Mouse (Mus musculus): ENCODE data around the gene Gas2l1. TPM values are rescaled to one million over a fixed set of nuclear protein-coding genes. Genes with fewer than 3 reads are reported as not detected.

Gas2l1 gene
- polyA plus RNA-seq (2016; fragmentation: Nextera tagmentation; extraction: Ambion mirVana), result 27.5 and 34.4 TPM in 2 replicates

- DNase-seq (ENCODE audit: low spot score), result peak; percentile 94
- Histone ChIP-seq H3K27ac (peak within 1 kb of the TSS; percentile 83), H3K4me3 (peak within 1 kb of the TSS; percentile 69), H3K9me3 (replicated peaks) (no peaks in the 10 kb centered on the region), H3K27me3 (ENCODE audit: low read depth, poor library complexity, severe bottlenecking) (peaks cover 47% of the 10 kb centered on the region), H3K36me3 (peaks cover 32% of the 10 kb centered on the region), H3K4me1 (peaks cover 42% of the 10 kb centered on the region)
- under 1% methylated on average over 49 of the region's 50 CpGs for WGBS
These were observed at the start of gene Gas2l1 for GRCm38 (mm10) chr11:5065056-5065821. TSS of gene Gas2l1 (minus strand) at chr11:5065327.

GRCm38 (mm10) chr11:5113645-5114044, 48.5 kb upstream of the Gas2l1 start:
- WGBS, result 84% methylated on average over 7 of the region's 7 CpGs
- no peaks in the 10 kb centered on the region for H3K36me3 ChIP-seq
- H3K4me1 ChIP-seq, result peaks cover 4% of the 10 kb centered on the region
- no peaks in the 10 kb centered on the region for H3K9me3 ChIP-seq (replicated peaks)
- DNase-seq (ENCODE audit: low spot score), result no peak
- no peak overlapping the region for H3K27ac ChIP-seq
- no peak overlapping the region for H3K4me3 ChIP-seq
- no peaks in the 10 kb centered on the region for H3K27me3 ChIP-seq (ENCODE audit: low read depth, poor library complexity, severe bottlenecking)

DNA sequence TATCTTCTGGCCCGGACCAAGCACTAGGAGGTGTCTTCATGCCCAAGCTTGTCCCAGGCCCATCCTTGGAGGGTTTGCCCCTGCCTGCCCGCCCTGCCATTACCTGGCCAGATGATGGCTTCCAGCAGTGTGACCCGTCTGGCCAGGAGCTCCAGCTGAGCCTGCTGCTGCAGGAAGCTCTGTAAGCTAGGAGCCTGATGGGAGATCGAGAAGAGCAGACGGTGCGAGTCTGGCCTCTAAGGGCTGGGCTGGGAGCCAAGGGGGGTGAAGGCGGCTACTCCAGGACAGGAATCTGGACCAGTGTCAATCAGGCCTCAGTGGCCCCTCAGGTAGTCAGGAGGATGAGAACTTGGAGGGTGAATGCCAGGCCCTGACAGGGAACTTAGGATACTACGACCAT, 44.3 kb upstream of the Gas2l1 start:
- no peaks in the 10 kb centered on the region for H3K27me3 ChIP-seq (ENCODE audit: low read depth, poor library complexity, severe bottlenecking)
- WGBS, result 67% methylated on average over 8 of the region's 8 CpGs
- peaks cover 11% of the 10 kb centered on the region for H3K36me3 ChIP-seq
- no peak overlapping the region for H3K27ac ChIP-seq
- no peaks in the 10 kb centered on the region for H3K9me3 ChIP-seq (replicated peaks)
- H3K4me1 ChIP-seq, result no peaks in the 10 kb centered on the region
- DNase-seq (ENCODE audit: low spot score), result no peak
- H3K4me3 ChIP-seq, result no peak overlapping the region

DNA sequence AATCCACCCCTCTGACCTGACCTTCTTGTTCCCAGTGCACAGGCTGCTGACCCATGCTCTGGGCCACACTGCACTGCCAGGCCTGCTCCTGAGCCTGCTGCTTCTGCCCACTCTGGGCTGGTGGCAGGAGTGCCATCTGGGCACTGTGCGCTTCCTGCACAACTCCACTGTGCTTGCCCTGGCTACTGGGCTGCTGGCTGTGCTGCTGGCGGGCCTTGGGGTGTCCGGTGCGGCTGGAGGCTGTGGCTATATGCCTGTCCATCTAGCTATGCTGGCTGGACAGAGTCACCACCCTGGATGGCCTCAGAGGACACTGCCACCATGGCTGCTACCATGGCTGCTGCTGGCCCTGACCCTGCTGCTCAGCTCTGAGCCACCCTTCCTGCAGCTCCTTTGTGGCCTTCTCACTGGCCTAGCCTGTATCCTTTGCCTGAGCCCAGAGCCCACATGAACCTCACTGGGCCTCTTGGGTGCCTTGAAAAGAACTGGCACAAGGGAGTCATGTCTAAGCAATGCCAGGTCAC, 38.9 kb upstream of the Gas2l1 start:
- Histone ChIP-seq H3K27me3 (ENCODE audit: low read depth, poor library complexity, severe bottlenecking) (no peaks in the 10 kb centered on the region), H3K4me3 (no peak overlapping the region), H3K27ac (no peak overlapping the region), H3K9me3 (replicated peaks) (no peaks in the 10 kb centered on the region), H3K4me1 (peaks cover 25% of the 10 kb centered on the region), H3K36me3 (peaks cover 30% of the 10 kb centered on the region)
- DNase-seq (ENCODE audit: low spot score), result no peak
- 96% methylated on average over 4 of the region's 4 CpGs for WGBS

GRCm38 (mm10) chr11:5102384-5102783, 37.3 kb upstream of the Gas2l1 start:
- no peak overlapping the region for H3K27ac ChIP-seq
- no peaks in the 10 kb centered on the region for H3K27me3 ChIP-seq (ENCODE audit: low read depth, poor library complexity, severe bottlenecking)
- peaks cover 29% of the 10 kb centered on the region for H3K4me1 ChIP-seq
- peaks cover 30% of the 10 kb centered on the region for H3K36me3 ChIP-seq
- H3K4me3 ChIP-seq, result no peak overlapping the region
- 94% methylated on average over 7 of the region's 7 CpGs for WGBS
- DNase-seq (ENCODE audit: low spot score), result no peak
- H3K9me3 ChIP-seq (replicated peaks), result no peaks in the 10 kb centered on the region

DNA sequence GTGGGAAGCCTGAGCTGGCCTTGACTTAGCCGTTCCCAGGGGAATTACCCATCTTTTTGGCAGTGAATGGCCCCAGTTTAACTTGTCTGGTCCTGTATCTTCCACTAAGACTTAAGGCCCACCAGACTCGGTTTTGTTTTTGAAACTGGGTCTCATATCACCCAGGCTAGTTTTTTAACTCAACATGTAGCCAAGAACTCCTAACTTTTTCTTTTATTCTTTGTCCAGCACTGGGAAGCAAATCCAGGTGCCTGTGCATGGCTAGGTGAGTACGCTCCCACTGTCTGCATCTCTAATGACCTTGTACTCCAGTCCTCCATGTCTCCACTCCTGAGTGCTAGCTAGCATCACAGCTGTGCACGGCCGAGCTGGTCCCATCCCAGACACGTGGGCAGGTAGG, 36.5 kb upstream of the Gas2l1 start:
- H3K9me3 ChIP-seq (replicated peaks), result no peaks in the 10 kb centered on the region
- H3K4me3 ChIP-seq, result peak overlapping the region; percentile 14; the same call in 1 of the 2 replicates
- H3K4me1 ChIP-seq, result peaks cover 37% of the 10 kb centered on the region
- peaks cover 31% of the 10 kb centered on the region for H3K36me3 ChIP-seq
- H3K27ac ChIP-seq, result no peak overlapping the region
- WGBS, result 83% methylated on average over 6 of the region's 6 CpGs
- no peaks in the 10 kb centered on the region for H3K27me3 ChIP-seq (ENCODE audit: low read depth, poor library complexity, severe bottlenecking)
- no peak for DNase-seq (ENCODE audit: low spot score)

GRCm38 (mm10) chr11:5100801-5101200, 35.7 kb upstream of the Gas2l1 start:
- peaks cover 39% of the 10 kb centered on the region for H3K36me3 ChIP-seq
- H3K4me1 ChIP-seq, result peaks cover 40% of the 10 kb centered on the region
- no peaks in the 10 kb centered on the region for H3K9me3 ChIP-seq (replicated peaks)
- DNase-seq (ENCODE audit: low spot score), result no peak
- 44% methylated on average over 5 of the region's 5 CpGs for WGBS
- H3K27ac ChIP-seq, result peak overlapping the region; percentile 99
- H3K4me3 ChIP-seq, result peak overlapping the region; percentile 90
- H3K27me3 ChIP-seq (ENCODE audit: low read depth, poor library complexity, severe bottlenecking), result no peaks in the 10 kb centered on the region

GRCm38 (mm10) chr11:5100283-5100682, 35.2 kb upstream of the Gas2l1 start:
- peak overlapping the region; percentile 90 for H3K4me3 ChIP-seq
- DNase-seq (ENCODE audit: low spot score), result no peak
- H3K27ac ChIP-seq, result peak overlapping the region; percentile 99
- H3K4me1 ChIP-seq, result peaks cover 40% of the 10 kb centered on the region
- peaks cover 39% of the 10 kb centered on the region for H3K36me3 ChIP-seq
- WGBS, result 1% methylated on average over 7 of the region's 7 CpGs
- no peaks in the 10 kb centered on the region for H3K9me3 ChIP-seq (replicated peaks)
- no peaks in the 10 kb centered on the region for H3K27me3 ChIP-seq (ENCODE audit: low read depth, poor library complexity, severe bottlenecking)

DNA sequence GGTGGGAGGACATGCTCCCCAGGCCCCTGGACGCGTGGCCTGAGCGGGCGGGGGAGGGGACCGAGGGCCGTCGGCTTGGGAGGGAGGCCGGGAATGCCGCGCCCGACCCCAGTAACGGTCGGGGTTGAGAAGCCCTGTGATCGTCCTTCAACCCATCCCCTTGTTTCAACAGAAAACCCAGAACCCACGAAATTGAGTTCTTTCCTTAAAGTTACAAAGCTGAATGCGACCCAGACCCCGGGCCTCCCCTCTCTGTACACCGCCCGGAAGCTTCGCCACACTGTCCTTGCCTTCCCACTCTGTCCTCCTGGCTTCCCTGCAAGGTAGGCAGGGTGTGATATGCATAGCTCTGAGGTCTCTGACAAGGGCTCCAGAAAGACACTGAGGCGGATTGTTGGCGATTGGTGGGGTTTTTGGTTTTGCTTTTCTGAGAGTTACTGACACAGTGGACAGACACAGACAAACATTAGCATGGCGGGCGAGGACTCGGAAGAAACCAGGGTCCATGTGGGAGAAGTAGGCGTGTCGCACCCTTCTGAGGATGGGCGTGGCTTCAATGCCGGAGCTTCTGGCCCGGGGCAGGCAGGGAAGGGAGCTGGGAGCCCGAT, 34.6 kb upstream of the Gas2l1 start:
- Histone ChIP-seq H3K4me3 (peak overlapping the region; percentile 90), H3K4me1 (peaks cover 40% of the 10 kb centered on the region), H3K27me3 (ENCODE audit: low read depth, poor library complexity, severe bottlenecking) (no peaks in the 10 kb centered on the region), H3K9me3 (replicated peaks) (no peaks in the 10 kb centered on the region), H3K36me3 (peaks cover 40% of the 10 kb centered on the region), H3K27ac (peak overlapping the region; percentile 99)
- DNase-seq (ENCODE audit: low spot score), result peak; percentile 88
- under 1% methylated on average over 31 of the region's 31 CpGs for WGBS

DNA sequence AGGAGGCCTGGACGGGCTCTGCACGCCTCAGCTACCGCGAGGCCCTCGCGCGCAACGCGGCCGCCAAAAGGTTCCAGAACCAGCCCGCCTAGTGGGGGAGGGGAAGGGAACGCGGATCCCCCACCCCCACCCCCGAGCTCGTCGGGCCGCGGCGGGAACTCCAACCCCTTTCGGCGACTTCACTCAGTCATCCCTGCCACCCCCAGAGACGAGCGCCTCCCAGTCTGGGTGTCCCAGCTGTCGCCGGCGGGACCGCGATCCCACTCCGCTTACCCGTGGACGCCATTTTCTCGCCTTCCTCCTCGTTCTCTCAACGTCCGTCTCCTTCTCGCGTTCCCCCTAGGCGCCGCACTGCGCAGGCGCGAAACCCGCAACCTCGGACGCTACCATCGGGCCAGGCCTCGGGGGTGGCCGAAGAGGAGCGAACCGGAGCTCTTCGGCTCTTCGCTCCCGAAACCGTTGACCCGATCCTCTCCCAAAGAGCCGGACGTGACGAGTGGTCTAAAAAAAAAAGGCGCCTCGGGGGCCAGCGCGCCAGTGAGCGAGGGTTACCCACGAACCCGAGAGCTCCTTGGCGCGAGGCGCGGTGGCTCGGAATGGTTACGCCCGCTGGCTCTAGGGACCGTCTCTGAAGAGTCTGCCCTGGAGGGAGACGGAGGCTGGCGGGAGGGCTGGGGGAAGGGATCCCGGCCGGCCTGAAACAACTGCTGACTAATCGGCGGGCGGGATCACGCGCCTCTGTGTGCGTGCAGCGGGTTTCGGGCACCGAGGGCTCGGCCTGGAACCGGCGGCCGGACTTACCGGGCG, 33.8 kb upstream of the Gas2l1 start, which contains the start of the genes Rhbdd3 and Ewsr1:
TSS of gene Rhbdd3 (plus strand) at position 191 of the 807 bp plus-strand sequence.
TSS of gene Ewsr1 (minus strand) at position 531 of the 807 bp plus-strand sequence.
- no peaks in the 10 kb centered on the region for H3K9me3 ChIP-seq (replicated peaks)
- peaks cover 39% of the 10 kb centered on the region for H3K36me3 ChIP-seq
- WGBS, result under 1% methylated on average over 92 of the region's 92 CpGs
- peaks cover 39% of the 10 kb centered on the region for H3K4me1 ChIP-seq
- H3K27ac ChIP-seq, result peak within 1 kb of the TSS; percentile 99
- H3K27me3 ChIP-seq (ENCODE audit: low read depth, poor library complexity, severe bottlenecking), result no peaks in the 10 kb centered on the region
- DNase-seq (ENCODE audit: low spot score), result peak; percentile 99
- peak within 1 kb of the TSS; percentile 90 for H3K4me3 ChIP-seq

- WGBS, result under 1% methylated on average over 44 of the region's 44 CpGs
- no peaks in the 10 kb centered on the region for H3K27me3 ChIP-seq (ENCODE audit: low read depth, poor library complexity, severe bottlenecking)
- DNase-seq (ENCODE audit: low spot score), result no peak
- peaks cover 37% of the 10 kb centered on the region for H3K4me1 ChIP-seq
- H3K36me3 ChIP-seq, result peaks cover 40% of the 10 kb centered on the region
- H3K4me3 ChIP-seq, result peak overlapping the region; percentile 90
- H3K27ac ChIP-seq, result peak overlapping the region; percentile 99
- H3K9me3 ChIP-seq (replicated peaks), result no peaks in the 10 kb centered on the region
These were observed 33.1 kb upstream of the Gas2l1 start for GRCm38 (mm10) chr11:5098035-5098735.

DNA sequence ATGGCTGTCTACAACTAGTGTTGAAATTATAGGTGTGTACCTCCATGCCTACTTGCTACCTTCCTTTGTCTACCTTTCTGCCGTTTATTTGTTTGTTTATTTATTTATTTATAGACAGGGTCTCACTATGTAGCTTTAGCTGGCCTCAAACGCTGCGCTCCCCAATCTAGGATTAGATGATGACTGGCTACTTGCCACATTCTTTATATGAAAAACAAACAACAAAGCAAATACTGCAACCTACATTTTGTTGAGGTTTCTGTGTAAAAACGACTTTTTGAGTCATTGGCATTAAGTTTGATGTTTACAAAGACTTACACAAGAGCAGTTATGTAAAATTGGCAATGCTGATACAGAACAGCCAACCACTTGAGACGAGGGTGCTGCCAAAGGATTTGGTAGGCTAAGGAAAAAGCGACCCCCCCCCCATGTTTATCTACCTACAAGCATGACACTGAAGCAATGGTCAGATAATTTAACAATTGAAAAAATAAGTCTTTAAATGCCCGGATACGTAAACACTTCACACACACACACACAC, 31.4 kb upstream of the Gas2l1 start:
- Histone ChIP-seq H3K4me1 (peaks cover 31% of the 10 kb centered on the region), H3K9me3 (replicated peaks) (no peaks in the 10 kb centered on the region), H3K27me3 (ENCODE audit: low read depth, poor library complexity, severe bottlenecking) (no peaks in the 10 kb centered on the region), H3K4me3 (peak overlapping the region; percentile 90), H3K27ac (no peak overlapping the region), H3K36me3 (peaks cover 50% of the 10 kb centered on the region)
- no peak for DNase-seq (ENCODE audit: low spot score)
- 80% methylated on average over 8 of the region's 8 CpGs for WGBS
